Mouse (Mus musculus) hindbrain, embryonic 11.5 days (tissue): ENCODE results near the gene Gnmt. TPM values are rescaled to one million over a fixed set of nuclear protein-coding genes. Genes with fewer than 3 reads are reported as not detected.
A peak's percentile ranks its signal among the peaks of the same experiment; 100 is the strongest.
"Not testable (repeated sequence)": the region's sequence is repeated elsewhere in the genome, so short reads cannot be mapped to it uniquely, and the experiment has no call there.

ENCODE experiments used
- ATAC-seq: fragments of 200-750 bp; cut with Nextera tagmentation; 2 replicates; pipeline ENCODE4 v1.8.0; 2017; ENCODE audit warnings: mild to moderate bottlenecking, moderate TSS enrichment, moderate library complexity; ENCODE audit not compliant: low FRiP score
- DNase-seq: peaks from one replicate; pipeline ENCODE4 v3.0.0-alpha.2; 2015; ENCODE audit warnings: low spot score
- H3K27ac ChIP-seq: fragments of 300-500 bp; sonication (generic); 2 replicates; pipeline ENCODE4 v1.5.1; 2014; ENCODE audit warnings: mild to moderate bottlenecking, low read depth, low read length
- H3K27me3 ChIP-seq: fragments of 300-500 bp; sonication (generic); 2 replicates; pipeline ENCODE4 v1.6.1; 2014; ENCODE audit warnings: mild to moderate bottlenecking, low read length, moderate library complexity, mixed read lengths; ENCODE audit not compliant: control insufficient read depth, insufficient read depth
- H3K36me3 ChIP-seq: fragments of 300-500 bp; sonication (generic); 2 replicates; pipeline ENCODE4 v1.6.1; 2014; ENCODE audit warnings: mild to moderate bottlenecking, low read length, moderate library complexity, mixed read lengths; ENCODE audit not compliant: control insufficient read depth, insufficient read depth
- H3K4me1 ChIP-seq: fragments of 300-500 bp; sonication (generic); replicated peaks from 2 replicates; pipeline ENCODE4 v1.6.1; 2014; ENCODE audit warnings: low read length, mixed read lengths; ENCODE audit not compliant: control insufficient read depth, insufficient read depth
- H3K4me2 ChIP-seq: fragments of 300-500 bp; sonication (generic); replicated peaks from 2 replicates; pipeline ENCODE4 v1.6.1; 2014; ENCODE audit warnings: mild to moderate bottlenecking, low read depth, low read length
- H3K4me3 ChIP-seq: fragments of 300-500 bp; sonication (generic); 2 replicates; pipeline ENCODE4 v1.5.1; 2014; ENCODE audit warnings: low read depth, low read length
- H3K9ac ChIP-seq: fragments of 300-500 bp; sonication (generic); 2 replicates; pipeline ENCODE4 v1.6.1; 2014; ENCODE audit warnings: low read depth, low read length
- H3K9me3 ChIP-seq: fragments of 300-500 bp; sonication (generic); 2 replicates; pipeline ENCODE4 v1.6.1; 2016; ENCODE audit warnings: low read length; ENCODE audit not compliant: control insufficient read depth
- WGBS: fragments of 180-500 bp; shearing (Covaris S2); extraction: QIAGEN DNeasy Blood & Tissue Kit; methylation state at CpG from one replicate; pipeline ENCODE4 v1.1.7; 2014; 5-methylcytosine and 5-hydroxymethylcytosine counted together
- polyA plus RNA-seq: library from polyadenylated mRNA; unstranded; fragments of >200 nt; fragmentation: Nextera tagmentation; extraction: Ambion mirVana; gene quantifications from 2 replicates; pipeline ENCODE4 v1.2.1, GENCODE M21; 2014

Gene Gnmt
- polyA plus RNA-seq, 1 experiment from 2014 or later, result 0.48 TPM

DNA sequence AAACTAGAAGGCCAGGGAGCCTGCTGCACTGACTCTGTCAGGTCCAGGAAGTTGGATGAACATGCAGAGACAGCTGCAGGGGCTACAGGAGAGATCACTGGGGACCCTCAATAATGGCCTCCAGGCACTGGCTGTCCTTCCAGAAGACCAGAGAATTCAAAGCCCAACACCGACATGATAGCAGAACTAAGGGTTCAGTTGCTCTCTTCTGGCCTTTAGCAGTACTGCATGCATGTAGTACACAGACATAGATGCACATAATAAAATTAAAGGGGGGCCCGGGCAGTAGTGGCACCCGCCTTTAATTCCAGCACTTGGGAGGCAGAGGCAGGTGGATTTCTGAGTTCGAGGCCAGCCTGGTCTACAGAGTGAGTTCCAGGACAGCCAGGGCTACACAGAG lies 42.1 kb upstream of the Gnmt start:
- Histone ChIP-seq H3K9ac (no peak overlapping the region), H3K4me1 (0 out of 2 replicates have a peak, but pooled peaks cover 3% of the 10 kb centered on the region), H3K4me2 (no peak overlapping the region), H3K27me3 (no peaks in the 10 kb centered on the region), H3K4me3 (no peak overlapping the region), H3K9me3 (no peaks in the 10 kb centered on the region), H3K36me3 (0 out of 2 replicates have a peak, but pooled peaks cover 2% of the 10 kb centered on the region), H3K27ac (no peak overlapping the region)
- ATAC-seq, result no peak
- no peak for DNase-seq
- 88% methylated on average over 4 of the region's 4 CpGs for WGBS

DNA sequence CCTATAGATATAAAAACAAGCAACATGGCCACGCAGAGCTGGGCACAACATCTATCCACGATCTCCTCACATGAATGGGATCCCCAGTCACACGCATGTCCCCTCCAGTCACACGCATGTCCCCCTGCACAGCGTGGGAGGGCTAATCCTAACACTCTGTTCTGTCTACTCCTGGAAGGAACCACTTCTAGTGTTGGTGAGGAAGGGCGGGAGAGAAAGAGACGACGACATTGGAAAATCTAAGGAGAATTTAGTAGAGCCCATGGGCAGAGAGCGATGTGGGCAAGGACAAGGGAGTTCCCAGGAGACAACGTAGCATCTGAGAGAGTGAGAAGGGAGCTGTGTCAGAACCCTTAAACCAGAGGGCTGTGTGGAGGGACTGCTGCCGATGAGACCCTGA lies 41.6 kb upstream of the Gnmt start:
- 0 out of 2 replicates have a peak, but pooled peaks cover 3% of the 10 kb centered on the region for H3K4me1 ChIP-seq
- H3K27me3 ChIP-seq, result no peaks in the 10 kb centered on the region
- no peaks in the 10 kb centered on the region for H3K9me3 ChIP-seq
- no peak for DNase-seq
- no peak overlapping the region for H3K9ac ChIP-seq
- H3K4me2 ChIP-seq, result no peak overlapping the region
- ATAC-seq, result no peak
- H3K36me3 ChIP-seq, result 0 out of 2 replicates have a peak, but pooled peaks cover 2% of the 10 kb centered on the region
- no peak overlapping the region for H3K4me3 ChIP-seq
- H3K27ac ChIP-seq, result no peak overlapping the region
- WGBS, result 89% methylated on average over 11 of the region's 11 CpGs

DNA sequence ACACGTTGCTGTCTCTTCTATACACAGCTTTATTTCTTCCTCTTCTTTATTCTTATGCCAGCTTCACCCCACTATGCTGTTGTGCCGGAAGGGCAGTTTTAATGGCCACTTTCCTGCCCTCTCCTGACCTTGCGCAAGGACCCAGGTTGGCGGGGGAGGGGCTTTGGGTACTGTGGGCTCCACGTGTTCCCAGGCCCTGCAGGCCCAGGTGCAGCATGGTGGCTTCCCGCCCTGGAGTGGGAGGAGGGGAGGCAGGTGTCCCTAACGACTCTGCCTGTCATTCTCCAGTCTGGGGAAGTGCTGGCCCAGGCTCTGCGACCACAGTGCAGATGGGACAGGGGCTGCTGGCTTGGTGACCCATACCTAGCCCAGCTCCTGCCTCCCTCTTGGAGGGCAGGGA lies 38.9 kb upstream of the Gnmt start:
- no peak overlapping the region for H3K4me2 ChIP-seq
- H3K27me3 ChIP-seq, result no peaks in the 10 kb centered on the region
- no peak overlapping the region for H3K4me3 ChIP-seq
- no peak for DNase-seq
- H3K4me1 ChIP-seq, result no peaks in the 10 kb centered on the region
- H3K9me3 ChIP-seq, result no peaks in the 10 kb centered on the region
- WGBS, result 57% methylated on average over 8 of the region's 8 CpGs
- H3K27ac ChIP-seq, result no peak overlapping the region
- no peaks in the 10 kb centered on the region for H3K36me3 ChIP-seq
- no peak overlapping the region for H3K9ac ChIP-seq
- ATAC-seq, result no peak

DNA sequence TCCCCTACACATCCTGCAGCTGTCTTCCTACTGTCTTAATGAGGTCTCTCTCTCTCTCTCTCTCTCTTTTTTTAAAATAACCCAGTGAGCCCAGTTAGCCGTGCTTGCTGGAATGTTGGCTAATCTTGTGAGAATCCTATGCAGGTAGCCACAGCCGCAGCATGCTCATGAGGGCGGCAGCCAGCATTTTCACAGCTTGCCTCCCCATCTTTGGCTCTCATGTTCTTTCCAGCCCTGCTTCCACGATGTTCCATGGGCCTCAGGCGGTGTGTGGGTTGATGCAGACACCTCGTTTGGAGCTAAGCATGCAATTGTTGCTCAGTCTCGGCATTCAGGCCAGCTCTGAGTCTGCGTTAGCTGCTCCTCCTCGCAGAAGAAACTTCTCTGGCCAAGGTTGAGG lies 35.9 kb upstream of the Gnmt start:
- DNase-seq, H3K36me3 ChIP-seq, ATAC-seq, H3K9me3 ChIP-seq, H3K4me1 ChIP-seq, H3K27ac ChIP-seq, H3K4me2 ChIP-seq, H3K4me3 ChIP-seq, H3K27me3 ChIP-seq, H3K9ac ChIP-seq: not testable (repeated sequence)
- 75% methylated on average over 8 of the region's 9 CpGs for WGBS

DNA sequence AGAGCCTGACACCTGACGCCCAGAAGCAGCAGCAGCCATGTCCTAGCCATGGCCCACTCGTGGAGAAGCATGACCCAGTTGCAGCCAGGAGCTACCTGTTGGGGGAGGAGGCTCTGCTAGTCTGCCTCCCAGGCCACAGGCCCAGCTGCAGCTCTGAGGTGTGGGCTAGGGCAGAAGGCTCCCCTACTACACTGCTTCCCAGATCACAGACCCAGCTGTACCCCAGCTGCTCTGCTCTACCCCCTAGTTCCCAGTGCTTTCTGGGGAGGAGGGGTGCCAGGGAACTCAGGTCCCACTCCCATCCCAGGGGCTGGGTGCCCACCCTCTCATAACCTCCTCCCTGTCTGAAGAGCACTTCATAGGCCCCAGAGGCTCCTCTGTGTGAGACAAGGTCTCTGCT lies 34.6 kb upstream of the Gnmt start, which contains the start of gene Ptcra:
Ptcra (minus strand) TSS at position 169 of the 400 bp plus-strand sequence.
- Histone ChIP-seq H3K4me2 (no peak within 1 kb of the TSS), H3K4me1 (no peaks in the 10 kb centered on the region), H3K4me3 (no peak within 1 kb of the TSS), H3K27ac (no peak within 1 kb of the TSS), H3K27me3 (no peaks in the 10 kb centered on the region), H3K9me3 (no peaks in the 10 kb centered on the region), H3K9ac (no peak within 1 kb of the TSS), H3K36me3 (no peaks in the 10 kb centered on the region)
- whole genome bisulfite sequencing, result 61% methylated on average over 2 of the region's 2 CpGs
- ATAC-seq, result no peak
- no peak for DNase-seq

DNA sequence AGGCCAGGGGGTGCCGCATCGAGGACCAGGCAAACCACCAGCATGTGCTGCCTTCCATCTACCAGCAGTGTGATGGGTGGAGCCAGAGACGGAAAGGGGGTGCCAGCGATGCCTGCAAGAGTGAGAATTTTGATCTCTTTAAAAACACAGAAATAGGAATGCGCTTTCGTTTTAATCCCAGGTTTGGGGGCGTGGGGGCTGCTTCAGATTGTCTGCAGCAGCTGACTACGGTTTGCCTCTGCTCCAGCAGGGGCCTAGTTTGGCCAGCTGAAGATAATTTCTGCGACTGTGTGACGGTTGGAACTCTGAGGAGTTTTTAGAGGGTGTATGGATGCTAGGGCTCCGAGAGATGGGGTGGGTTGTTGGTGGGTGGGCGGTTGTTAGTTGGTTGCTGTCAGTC lies 29.8 kb upstream of the Gnmt start:
- H3K9me3 ChIP-seq, result no peaks in the 10 kb centered on the region
- H3K27ac ChIP-seq, result no peak overlapping the region
- H3K27me3 ChIP-seq, result no peaks in the 10 kb centered on the region
- WGBS, result 83% methylated on average over 12 of the region's 12 CpGs
- H3K4me2 ChIP-seq, result no peak overlapping the region
- ATAC-seq, result no peak
- H3K4me3 ChIP-seq, result no peak overlapping the region
- no peaks in the 10 kb centered on the region for H3K36me3 ChIP-seq
- no peak for DNase-seq
- no peaks in the 10 kb centered on the region for H3K4me1 ChIP-seq
- H3K9ac ChIP-seq, result no peak overlapping the region

DNA sequence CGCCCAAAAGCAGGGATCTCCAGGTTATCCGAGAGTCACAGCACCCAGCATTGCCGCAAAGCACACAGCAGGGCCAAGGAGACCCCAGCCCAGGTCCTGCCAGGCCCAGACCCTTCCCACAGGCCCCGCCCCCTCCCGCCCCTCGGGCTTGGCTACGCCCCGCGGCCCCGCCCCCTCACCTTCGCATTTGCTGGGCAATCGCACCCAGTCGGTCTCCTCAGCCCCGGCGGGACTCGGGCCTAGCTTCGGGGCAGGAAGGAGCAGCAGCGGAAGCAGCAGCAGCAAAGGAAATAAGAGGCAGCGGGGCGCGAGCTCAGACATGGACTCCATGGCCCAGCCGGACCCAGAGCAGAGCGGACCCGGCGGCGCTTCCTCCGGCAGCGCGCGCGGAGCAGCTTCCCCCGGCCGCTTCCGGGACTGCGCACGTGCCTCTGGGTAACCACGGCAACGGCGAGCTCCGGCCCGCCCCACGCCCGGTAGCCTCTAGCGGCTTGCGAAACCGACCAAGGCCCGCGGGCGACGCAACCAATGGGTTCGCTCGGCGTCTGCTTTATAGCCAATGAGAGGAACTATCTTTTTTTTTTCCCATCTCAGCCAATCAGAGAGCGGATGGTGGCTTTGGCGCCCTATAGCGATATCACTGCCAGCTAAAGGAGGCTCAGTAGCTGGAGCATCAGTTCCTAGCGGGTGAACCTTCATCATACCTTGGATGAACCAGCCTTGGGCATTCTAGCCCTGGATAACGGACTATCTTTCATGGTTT lies 23.0 kb upstream of the Gnmt start, which contains the start of gene Cnpy3:
Cnpy3 (minus strand) TSS at position 421 of the 763 bp plus-strand sequence.
- no peaks in the 10 kb centered on the region; the same call in 1 of the 2 replicates for H3K27me3 ChIP-seq
- 0% methylated on average over 53 of the region's 58 CpGs for WGBS
- H3K36me3 ChIP-seq, result no peaks in the 10 kb centered on the region
- peak within 1 kb of the TSS; percentile 69 for H3K4me3 ChIP-seq
- peaks cover 4% of the 10 kb centered on the region; the same call in 1 of the 2 replicates for H3K4me1 ChIP-seq
- peak within 1 kb of the TSS; percentile 84 for H3K4me2 ChIP-seq
- peak within 1 kb of the TSS; percentile 70 for H3K9ac ChIP-seq
- peak; percentile 98 for ATAC-seq
- H3K9me3 ChIP-seq, result no peaks in the 10 kb centered on the region
- peak within 1 kb of the TSS; percentile 80 for H3K27ac ChIP-seq
- DNase-seq, result peak; percentile 98

DNA sequence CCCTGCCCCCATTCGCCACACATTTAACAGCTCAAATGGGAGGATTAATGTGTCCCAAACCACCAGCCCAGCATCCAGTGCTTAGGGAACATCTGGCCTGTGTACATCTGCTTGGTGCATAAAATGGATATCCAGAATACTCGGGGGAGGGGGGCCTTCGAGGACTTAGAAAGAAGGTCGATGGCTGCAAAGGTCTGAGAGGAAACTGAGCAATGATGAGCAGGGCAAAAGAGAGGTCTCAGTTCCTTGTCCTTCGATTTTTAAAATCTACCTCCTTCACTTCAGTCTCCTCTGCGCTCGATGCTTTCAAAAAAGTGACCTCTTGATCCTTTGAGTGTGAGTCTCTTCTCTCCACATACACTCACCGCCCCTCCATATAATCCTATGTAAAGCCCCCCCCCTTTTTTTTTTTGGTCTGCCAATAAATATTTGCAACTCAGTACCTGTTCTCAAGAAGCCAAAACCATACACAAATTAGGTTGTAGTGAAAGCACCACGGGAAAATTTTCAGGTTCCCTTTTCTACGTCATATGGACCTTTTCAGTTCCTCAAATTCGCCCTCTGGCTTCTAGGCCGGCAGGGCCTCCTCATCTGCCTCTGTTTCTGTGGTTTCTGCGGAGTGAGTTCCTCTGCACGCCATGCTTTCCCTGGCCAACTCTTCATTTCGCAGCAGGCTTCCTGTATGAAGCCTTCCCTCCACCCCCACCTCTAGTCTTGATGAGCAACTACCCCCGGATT lies 22.3 kb upstream of the Gnmt start:
- WGBS, result 28% methylated on average over 16 of the region's 16 CpGs

More for the DNA sequence above, 22.3 kb upstream of the Gnmt start:
- H3K4me1 ChIP-seq, result peaks cover 4% of the 10 kb centered on the region; the same call in 1 of the 2 replicates
- H3K36me3 ChIP-seq, result no peaks in the 10 kb centered on the region
- H3K9me3 ChIP-seq, result no peaks in the 10 kb centered on the region
- H3K9ac ChIP-seq, result peak overlapping the region; percentile 70
- peak overlapping the region; percentile 69 for H3K4me3 ChIP-seq
- peak overlapping the region; percentile 84 for H3K4me2 ChIP-seq
- H3K27me3 ChIP-seq, result no peaks in the 10 kb centered on the region; the same call in 1 of the 2 replicates
- ATAC-seq, result no peak
- peak overlapping the region; percentile 80; the same call in 1 of the 2 replicates for H3K27ac ChIP-seq
- no peak for DNase-seq
